Mouse (Mus musculus): ENCODE results near the gene Pmp22. TPM values are rescaled to one million over a fixed set of nuclear protein-coding genes. Genes with fewer than 3 reads are reported as not detected.
A peak's percentile ranks its signal among the peaks of the same experiment; 100 is the strongest.

Gene Pmp22
- polyA plus RNA-seq, 2 experiments: 155 to 284 TPM

GRCm38 (mm10) chr11:63117266-63117665, 11.5 kb upstream of the Pmp22 start:
- ATAC-seq (ENCODE audit: low FRiP score, low read depth): no peak
- no peak overlapping the region for H3K4me2 ChIP-seq (replicated peaks; ENCODE audit: low read depth, low read length, severe bottlenecking)
- DNase-seq (ENCODE audit: low spot score): no peak
- H3K4me3 ChIP-seq (replicated peaks; ENCODE audit: low read length): no peak overlapping the region
- 81% methylated on average over 1 of the region's 1 CpGs for WGBS
- H3K27ac ChIP-seq (replicated peaks; ENCODE audit: low read depth, low read length): no peak overlapping the region
- H3K9me3 ChIP-seq (ENCODE audit: control insufficient read depth, low read length): no peaks in the 10 kb centered on the region
- H3K36me3 ChIP-seq (ENCODE audit: control insufficient read depth, insufficient read depth, low read length): no peaks in the 10 kb centered on the region
- H3K9ac ChIP-seq (ENCODE audit: low read depth, low read length, severe bottlenecking): no peak overlapping the region
- no peaks in the 10 kb centered on the region for H3K27me3 ChIP-seq (ENCODE audit: control insufficient read depth, insufficient read depth, low read length)
- peaks cover 13% of the 10 kb centered on the region for H3K4me1 ChIP-seq (ENCODE audit: control insufficient read depth, insufficient read depth, low read length)
- TF ChIP-seq POLR2A (IDR thresholded peaks at IDR 0.05; ENCODE audit: borderline replicate concordance, extremely low read depth, insufficient read depth, insufficient read length): no peak

- 84% methylated on average over 7 of the region's 7 CpGs for WGBS
- H3K4me2 ChIP-seq (replicated peaks; ENCODE audit: low read depth, low read length, severe bottlenecking): no peak overlapping the region
- peaks cover 25% of the 10 kb centered on the region for H3K4me1 ChIP-seq (ENCODE audit: control insufficient read depth, insufficient read depth, low read length)
- no peak overlapping the region for H3K27ac ChIP-seq (replicated peaks; ENCODE audit: low read depth, low read length)
- H3K9me3 ChIP-seq (ENCODE audit: control insufficient read depth, low read length): no peaks in the 10 kb centered on the region
- H3K27me3 ChIP-seq (ENCODE audit: control insufficient read depth, insufficient read depth, low read length): no peaks in the 10 kb centered on the region
- no peak overlapping the region for H3K4me3 ChIP-seq (replicated peaks; ENCODE audit: low read length)
- no peak for DNase-seq (ENCODE audit: low spot score)
- no peak for ATAC-seq (ENCODE audit: low FRiP score, low read depth)
- no peak overlapping the region for H3K9ac ChIP-seq (ENCODE audit: low read depth, low read length, severe bottlenecking)
- no peaks in the 10 kb centered on the region for H3K36me3 ChIP-seq (ENCODE audit: control insufficient read depth, insufficient read depth, low read length)
- no peak for TF ChIP-seq POLR2A (IDR thresholded peaks at IDR 0.05; ENCODE audit: borderline replicate concordance, extremely low read depth, insufficient read depth, insufficient read length)
These were observed 9.0 kb upstream of the Pmp22 start for GRCm38 (mm10) chr11:63119791-63120190.

- H3K4me1 ChIP-seq (ENCODE audit: control insufficient read depth, insufficient read depth, low read length): peaks cover 19% of the 10 kb centered on the region
- 51% methylated on average over 2 of the region's 2 CpGs for WGBS
These were observed 6.5 kb upstream of the Pmp22 start for GRCm38 (mm10) chr11:63122249-63122648.

GRCm38 (mm10) chr11:63122776-63123350, 5.9 kb upstream of the Pmp22 start:
- no peak overlapping the region for H3K9ac ChIP-seq (ENCODE audit: low read depth, low read length, severe bottlenecking)
- H3K27me3 ChIP-seq (ENCODE audit: control insufficient read depth, insufficient read depth, low read length): no peaks in the 10 kb centered on the region
- H3K4me1 ChIP-seq (ENCODE audit: control insufficient read depth, insufficient read depth, low read length): peaks cover 19% of the 10 kb centered on the region
- H3K9me3 ChIP-seq (ENCODE audit: control insufficient read depth, low read length): no peaks in the 10 kb centered on the region
- no peaks in the 10 kb centered on the region for H3K36me3 ChIP-seq (ENCODE audit: control insufficient read depth, insufficient read depth, low read length)
- 29% methylated on average over 4 of the region's 4 CpGs for WGBS
- DNase-seq (ENCODE audit: low spot score): no peak
- H3K27ac ChIP-seq (replicated peaks; ENCODE audit: low read depth, low read length): 0 out of 2 replicates have a peak overlapping the region, but pooled peaks have one; percentile 26
- ATAC-seq (ENCODE audit: low FRiP score, low read depth): no peak
- no peak overlapping the region for H3K4me3 ChIP-seq (replicated peaks; ENCODE audit: low read length)
- no peak overlapping the region for H3K4me2 ChIP-seq (replicated peaks; ENCODE audit: low read depth, low read length, severe bottlenecking)
- no peak for TF ChIP-seq POLR2A (IDR thresholded peaks at IDR 0.05; ENCODE audit: borderline replicate concordance, extremely low read depth, insufficient read depth, insufficient read length)

More at GRCm38 (mm10) chr11:63122249-63122648, 6.5 kb upstream of the Pmp22 start:
- ATAC-seq (ENCODE audit: low FRiP score, low read depth): no peak
- H3K27me3 ChIP-seq (ENCODE audit: control insufficient read depth, insufficient read depth, low read length): no peaks in the 10 kb centered on the region
- no peaks in the 10 kb centered on the region for H3K36me3 ChIP-seq (ENCODE audit: control insufficient read depth, insufficient read depth, low read length)
- H3K9ac ChIP-seq (ENCODE audit: low read depth, low read length, severe bottlenecking): no peak overlapping the region
- no peaks in the 10 kb centered on the region for H3K9me3 ChIP-seq (ENCODE audit: control insufficient read depth, low read length)
- no peak for DNase-seq (ENCODE audit: low spot score)
- no peak for TF ChIP-seq POLR2A (IDR thresholded peaks at IDR 0.05; ENCODE audit: borderline replicate concordance, extremely low read depth, insufficient read depth, insufficient read length)
- no peak overlapping the region for H3K27ac ChIP-seq (replicated peaks; ENCODE audit: low read depth, low read length)
- no peak overlapping the region for H3K4me3 ChIP-seq (replicated peaks; ENCODE audit: low read length)
- H3K4me2 ChIP-seq (replicated peaks; ENCODE audit: low read depth, low read length, severe bottlenecking): no peak overlapping the region

- no peak overlapping the region for H3K27ac ChIP-seq (replicated peaks; ENCODE audit: low read depth, low read length)
- DNase-seq (ENCODE audit: low spot score): no peak
These were observed 4.5 kb upstream of the Pmp22 start for GRCm38 (mm10) chr11:63124316-63124715.

More at GRCm38 (mm10) chr11:63124316-63124715, 4.5 kb upstream of the Pmp22 start:
- ATAC-seq (ENCODE audit: low FRiP score, low read depth): no peak
- Histone ChIP-seq H3K4me2 (replicated peaks; ENCODE audit: low read depth, low read length, severe bottlenecking) (no peak overlapping the region), H3K4me3 (replicated peaks; ENCODE audit: low read length) (no peak overlapping the region), H3K36me3 (ENCODE audit: control insufficient read depth, insufficient read depth, low read length) (no peaks in the 10 kb centered on the region), H3K9me3 (ENCODE audit: control insufficient read depth, low read length) (no peaks in the 10 kb centered on the region), H3K9ac (ENCODE audit: low read depth, low read length, severe bottlenecking) (no peak overlapping the region), H3K27me3 (ENCODE audit: control insufficient read depth, insufficient read depth, low read length) (no peaks in the 10 kb centered on the region), H3K4me1 (ENCODE audit: control insufficient read depth, insufficient read depth, low read length) (peaks cover 21% of the 10 kb centered on the region)
- WGBS: 5% methylated on average over 4 of the region's 4 CpGs
- TF ChIP-seq POLR2A (IDR thresholded peaks at IDR 0.05; ENCODE audit: borderline replicate concordance, extremely low read depth, insufficient read depth, insufficient read length): no peak
